Mouse (Mus musculus) olfactory bulb, adult 2 months (tissue): ENCODE measurements around the gene Sars.

Experiments used
- CTCF ChIP-seq: fragments of 200-500 bp; IDR thresholded peaks from 2 replicates; pipeline ENCODE4 v1.5.1; 2012; ENCODE audit warnings: low read depth, mild to moderate bottlenecking, low read length, moderate library complexity; ENCODE audit not compliant: insufficient read depth
- POLR2A ChIP-seq: fragments of 200-500 bp; IDR thresholded peaks from 2 replicates; pipeline ENCODE4 v1.6.1; 2012; ENCODE audit warnings: mild to moderate bottlenecking, low read depth, low read length, moderate library complexity; ENCODE audit not compliant: insufficient read depth

GRCm38 (mm10) chr3:108392299-108392698 is 52.7 kb downstream of the Sars start:
- TF ChIP-seq POLR2A (no peak), CTCF (no peak)
